Mouse (Mus musculus): ENCODE results near the gene Serp2. TPM values are rescaled to one million over a fixed set of nuclear protein-coding genes. Genes with fewer than 3 reads are reported as not detected.
A peak's percentile ranks its signal among the peaks of the same experiment; 100 is the strongest.

Gene Serp2
- total RNA-seq, 1 experiment from 2014 or later = 6.4 TPM

DNA sequence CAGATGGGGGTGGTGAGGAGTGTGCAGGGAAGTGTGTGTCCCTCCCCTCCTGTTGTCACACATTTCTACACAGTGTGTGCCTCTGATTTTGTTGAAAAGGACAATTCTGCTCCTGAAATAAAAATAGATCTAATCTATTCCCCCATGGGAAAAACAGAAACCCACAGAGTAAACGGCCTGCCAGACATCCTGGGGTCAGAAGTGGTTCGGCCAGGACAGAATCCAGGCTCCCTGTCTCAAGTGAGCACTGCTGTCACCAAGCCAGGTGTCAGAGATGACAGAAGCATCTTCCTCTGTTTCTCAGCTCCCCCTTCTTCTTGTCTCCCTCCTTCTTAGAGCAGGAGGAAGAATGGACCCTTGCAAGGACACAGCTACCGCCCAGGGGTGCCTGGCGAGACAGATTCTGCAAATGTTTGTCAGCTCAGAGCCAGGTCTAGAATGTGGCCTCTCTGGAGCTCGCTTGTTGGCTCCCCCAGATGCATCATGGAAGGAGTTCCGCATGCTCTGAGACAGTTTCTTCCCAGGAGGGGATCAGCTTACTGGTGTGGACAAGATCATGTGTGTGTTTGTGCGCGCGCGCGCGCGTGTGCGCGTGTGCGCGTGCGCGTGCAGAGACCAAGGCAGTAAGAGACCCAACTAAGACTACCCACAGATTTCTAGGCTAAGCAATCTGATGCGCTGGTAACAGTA lies 29.5 kb downstream of the Serp2 start:
- DNase-seq = peak; percentile 45

DNA sequence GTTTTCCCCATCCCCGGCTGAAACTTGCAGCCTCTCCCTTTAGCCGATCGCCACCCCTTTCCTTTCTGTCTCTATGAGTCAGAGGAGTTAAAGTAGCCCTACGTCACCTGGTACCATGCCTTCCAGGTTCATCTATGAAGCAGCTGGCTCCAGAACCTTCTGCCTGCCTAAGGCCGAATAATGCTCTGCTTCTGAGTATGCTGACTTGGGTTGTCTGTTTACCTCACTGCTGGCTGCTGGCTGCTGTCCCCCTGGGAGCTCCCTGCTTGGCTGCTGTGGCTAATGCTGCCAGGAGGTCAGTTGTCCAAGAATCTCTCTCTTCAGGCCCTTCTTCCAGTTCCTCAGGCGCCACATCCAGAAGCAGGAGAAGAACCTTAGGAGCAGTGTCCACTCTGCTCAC lies 30.2 kb downstream of the Serp2 start:
- DNase-seq = peak; percentile 67

DNA sequence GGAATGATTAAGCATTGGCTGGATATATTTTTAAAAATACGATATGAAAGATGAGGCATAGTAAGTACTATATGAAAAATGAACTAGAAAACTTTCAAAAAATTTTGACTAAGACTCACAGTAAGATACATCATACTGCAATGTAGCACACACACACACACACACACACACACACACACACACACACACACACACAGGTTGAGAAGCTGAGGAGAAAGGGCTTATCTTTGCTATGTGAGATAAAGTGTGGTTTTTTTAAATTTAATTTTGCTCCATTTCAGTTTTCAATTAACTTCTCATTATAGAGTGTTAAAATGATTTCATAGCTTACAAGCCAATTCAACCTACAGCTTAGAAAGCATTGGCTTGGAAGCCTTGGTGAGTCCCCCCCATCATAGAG lies 33.3 kb downstream of the Serp2 start:
- DNase-seq = no peak

DNA sequence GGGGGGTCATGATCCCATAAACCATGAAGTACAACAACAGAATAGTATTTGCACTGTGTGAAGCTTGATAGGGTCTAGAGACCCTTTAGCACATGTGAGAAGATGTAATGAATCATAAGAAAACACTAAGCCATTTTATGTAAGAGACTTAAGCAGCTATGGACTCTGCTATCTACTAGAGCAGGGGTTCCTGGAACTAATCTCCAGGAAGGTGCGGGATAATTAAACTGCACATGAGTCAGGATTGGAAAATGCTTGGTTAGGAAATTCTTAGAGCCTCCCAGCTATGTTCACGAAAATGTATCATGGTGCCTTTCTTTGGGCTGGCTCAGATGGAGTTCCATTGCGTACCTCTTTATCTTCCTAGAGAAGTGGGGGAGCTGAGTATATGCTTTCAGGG lies 35.4 kb downstream of the Serp2 start:
- DNase-seq = no peak

DNA sequence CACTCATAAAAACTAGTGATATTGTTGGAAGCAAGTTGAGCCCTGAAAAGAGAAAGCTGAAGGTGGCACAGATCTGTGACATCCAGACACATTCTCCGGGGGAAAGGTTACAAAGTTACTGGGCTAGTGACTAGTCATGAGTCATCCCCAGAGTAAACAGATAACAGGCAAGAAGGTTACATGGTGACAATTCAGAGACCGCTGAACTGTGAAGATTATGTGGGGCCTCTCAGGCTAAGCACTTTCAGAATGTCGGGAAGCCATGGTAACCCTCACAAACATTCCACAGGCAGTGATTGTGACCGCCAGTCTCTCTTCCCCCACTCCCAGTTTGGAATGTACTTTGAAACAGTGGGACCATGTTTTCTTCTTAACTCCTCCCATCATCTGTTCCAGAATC lies 36.1 kb downstream of the Serp2 start:
- DNase-seq = no peak

DNA sequence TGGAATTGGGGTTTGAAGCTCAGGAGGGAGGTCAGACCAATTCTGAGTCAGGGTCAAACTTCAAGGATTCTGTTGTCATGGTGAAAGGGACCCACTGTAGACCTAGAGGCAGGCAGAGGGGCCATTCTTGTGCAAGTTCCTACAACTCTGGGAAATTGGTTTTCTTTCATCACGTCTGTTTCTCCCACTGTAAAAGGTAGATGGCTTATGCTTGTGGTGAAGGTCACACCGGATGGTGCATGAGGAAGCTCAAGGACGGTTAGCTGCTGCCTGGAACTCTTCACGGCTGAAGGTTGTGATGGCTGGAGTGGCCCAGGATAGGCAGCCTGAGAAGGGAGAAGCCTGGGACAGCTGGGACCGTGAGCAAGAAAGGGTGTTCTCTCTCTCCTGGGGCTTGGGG lies 38.5 kb downstream of the Serp2 start:
- no peak for DNase-seq

DNA sequence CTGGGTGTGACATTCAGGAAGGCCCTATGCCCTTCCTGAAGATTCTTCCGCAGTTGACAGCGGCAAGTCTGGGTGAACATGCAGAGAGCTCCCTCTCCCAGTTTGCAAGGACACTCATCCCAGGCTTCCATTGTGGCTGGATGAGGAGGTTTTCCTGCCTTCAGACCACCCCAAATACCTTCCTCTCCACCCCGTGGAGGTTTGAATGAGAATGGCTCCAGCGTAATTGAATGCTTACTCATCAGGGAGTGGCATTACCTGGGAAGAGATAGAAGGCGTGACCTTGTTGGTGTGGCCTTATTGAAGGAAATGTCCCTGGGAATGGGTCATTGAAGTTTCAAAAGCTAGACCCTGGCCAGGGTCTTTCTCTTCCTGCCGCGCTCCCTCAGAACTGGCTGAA lies 41.1 kb downstream of the Serp2 start:
- no peak for DNase-seq

DNA sequence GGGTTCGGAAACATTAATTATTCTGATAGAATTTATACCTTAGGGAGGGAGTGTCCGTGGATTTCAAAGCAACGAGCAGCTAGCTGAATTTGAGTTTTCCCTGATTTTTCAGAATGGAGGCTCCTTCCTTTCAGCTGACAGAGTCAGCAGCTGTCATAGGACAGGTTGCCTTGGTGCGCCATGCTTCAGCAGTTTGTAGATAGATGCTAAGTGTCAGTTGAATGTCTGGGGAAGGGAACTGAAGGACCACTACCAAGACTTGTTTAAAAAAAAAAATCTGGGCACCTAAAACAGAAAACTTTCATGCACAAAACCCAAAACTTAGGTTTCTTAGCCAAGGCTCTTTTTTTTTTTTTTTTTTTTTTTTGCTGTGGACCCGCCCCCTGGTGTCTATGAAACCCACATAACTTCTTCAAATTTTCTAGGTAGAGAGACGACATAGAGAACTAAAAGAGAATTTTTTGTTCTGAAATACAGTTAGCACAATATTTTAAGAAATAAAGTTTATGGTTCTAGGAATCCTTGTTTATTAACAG lies 42.6 kb downstream of the Serp2 start:
- DNase-seq = no peak

DNA sequence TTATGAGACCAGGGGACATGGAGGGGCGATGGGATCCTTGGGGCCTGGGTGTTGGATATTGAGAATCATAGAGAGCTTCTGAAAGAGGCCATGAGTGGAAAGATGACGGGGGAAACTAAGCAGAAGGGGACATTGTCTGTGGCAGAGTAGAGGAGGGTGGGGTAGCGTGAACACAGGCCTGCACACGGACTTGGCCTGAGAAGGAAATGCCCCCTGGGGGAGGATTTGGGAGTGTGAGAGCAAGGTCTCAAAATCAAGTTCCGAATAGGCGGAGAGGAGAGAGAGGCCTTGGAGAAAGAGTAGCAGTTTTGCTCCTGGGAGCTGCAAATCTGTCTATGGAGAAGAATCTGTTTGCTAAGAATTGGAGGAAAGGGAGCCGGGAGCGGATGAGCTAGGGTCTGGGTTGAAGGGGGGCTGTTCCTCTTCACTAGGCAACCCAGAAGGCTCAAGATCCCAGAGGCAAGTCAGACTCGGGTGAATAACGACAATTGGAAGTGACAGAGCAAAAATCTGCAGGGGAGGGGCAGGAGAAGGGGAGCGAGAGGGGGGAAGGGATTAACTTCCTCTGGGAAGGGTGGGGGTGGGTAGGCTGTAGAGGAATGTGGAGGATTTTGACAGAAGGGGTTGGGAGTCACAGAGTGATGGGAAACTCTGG lies 43.2 kb downstream of the Serp2 start:
- DNase-seq = peak; percentile 29

DNA sequence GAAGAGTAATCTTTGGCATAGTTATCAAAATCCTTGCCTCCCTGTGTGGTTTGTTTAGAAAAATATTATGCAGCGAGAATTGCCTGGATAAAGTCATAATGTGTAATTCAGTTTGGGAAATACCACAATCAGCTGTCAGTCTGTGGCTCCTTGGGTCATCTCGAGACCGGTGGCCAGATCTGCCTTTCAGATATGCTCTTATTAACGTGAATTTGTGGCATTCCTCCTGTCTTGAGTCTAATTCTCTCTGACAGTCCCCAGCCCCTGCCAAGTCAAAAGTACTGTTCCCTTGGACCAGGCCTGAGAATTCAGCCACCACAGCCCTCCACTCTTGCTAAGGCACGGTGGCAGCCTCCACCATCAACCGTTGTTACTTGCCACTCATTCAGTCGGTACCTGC lies 44.7 kb downstream of the Serp2 start:
- no peak for DNase-seq

DNA sequence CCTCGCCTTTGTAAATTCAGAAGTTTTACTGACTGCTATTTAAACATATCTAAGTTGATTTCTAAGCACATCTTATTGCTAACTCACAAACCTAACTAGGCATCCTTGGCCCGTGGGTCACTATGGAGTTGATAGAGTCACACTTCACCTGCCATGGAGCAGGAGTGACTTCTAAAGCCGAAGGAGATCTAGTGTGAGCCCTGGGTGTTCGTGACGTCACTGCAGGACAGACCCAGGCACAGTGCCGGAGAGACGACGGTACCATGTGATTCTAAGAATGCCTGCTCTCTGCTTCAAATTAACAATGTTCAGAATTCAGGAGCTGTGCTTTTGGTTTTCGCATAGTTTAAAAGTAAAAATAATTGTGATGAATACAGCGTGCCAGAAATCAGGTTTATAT lies 48.0 kb downstream of the Serp2 start:
- peak; percentile 44 for DNase-seq

DNA sequence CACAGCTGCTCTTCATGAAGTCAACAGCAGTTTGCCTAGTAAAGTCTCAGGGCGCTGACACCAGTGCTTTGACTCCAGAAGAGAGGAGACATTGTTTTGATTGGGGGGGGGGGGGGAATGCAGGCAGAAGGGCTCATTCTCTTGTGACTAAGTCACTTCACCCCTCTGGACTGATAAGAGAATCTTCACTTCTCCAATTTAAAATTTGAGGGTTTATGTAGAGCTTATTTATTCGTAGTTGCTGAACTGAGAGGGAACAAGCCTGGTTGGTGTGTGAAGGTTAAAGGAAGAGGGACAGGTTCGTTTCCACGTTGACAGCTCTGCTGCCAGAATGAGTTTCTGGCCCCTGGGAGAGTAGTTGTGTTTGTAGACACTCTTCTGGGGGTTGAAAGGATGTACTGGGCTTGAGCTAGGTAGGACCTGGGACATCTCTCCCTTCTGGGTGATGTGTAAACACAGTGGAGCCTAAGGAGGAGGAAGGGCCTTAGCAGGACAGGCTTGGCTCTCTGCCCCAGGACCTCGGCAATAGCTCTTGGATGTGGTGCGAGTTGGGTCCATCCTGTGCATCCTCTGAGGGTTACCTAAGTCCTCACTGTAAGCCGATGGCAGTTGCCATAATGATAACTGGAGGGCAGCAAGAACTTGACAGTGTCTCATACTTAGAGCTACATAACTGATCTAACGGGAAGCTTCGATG lies 48.7 kb downstream of the Serp2 start:
- peak; percentile 28 for DNase-seq

DNA sequence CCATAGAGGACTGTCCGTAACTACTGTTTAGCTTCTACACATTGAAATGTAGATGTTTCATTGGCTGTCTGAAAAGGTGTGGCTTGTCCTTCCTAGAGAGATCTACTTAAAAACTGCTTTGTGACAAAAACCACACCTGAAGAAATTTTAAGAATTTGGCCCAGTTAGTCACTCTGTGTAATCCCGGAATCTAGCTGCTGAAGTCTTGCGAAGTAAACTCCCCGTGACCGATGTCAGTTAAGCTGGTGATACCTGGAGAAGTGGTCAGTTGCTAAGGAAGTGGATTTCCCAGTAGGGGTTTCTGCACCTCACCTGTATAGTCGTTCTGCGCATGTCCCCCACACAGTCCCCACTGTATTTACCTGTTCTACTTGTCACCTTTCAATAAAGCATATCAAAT lies 49.3 kb downstream of the Serp2 start:
- DNase-seq = no peak

DNA sequence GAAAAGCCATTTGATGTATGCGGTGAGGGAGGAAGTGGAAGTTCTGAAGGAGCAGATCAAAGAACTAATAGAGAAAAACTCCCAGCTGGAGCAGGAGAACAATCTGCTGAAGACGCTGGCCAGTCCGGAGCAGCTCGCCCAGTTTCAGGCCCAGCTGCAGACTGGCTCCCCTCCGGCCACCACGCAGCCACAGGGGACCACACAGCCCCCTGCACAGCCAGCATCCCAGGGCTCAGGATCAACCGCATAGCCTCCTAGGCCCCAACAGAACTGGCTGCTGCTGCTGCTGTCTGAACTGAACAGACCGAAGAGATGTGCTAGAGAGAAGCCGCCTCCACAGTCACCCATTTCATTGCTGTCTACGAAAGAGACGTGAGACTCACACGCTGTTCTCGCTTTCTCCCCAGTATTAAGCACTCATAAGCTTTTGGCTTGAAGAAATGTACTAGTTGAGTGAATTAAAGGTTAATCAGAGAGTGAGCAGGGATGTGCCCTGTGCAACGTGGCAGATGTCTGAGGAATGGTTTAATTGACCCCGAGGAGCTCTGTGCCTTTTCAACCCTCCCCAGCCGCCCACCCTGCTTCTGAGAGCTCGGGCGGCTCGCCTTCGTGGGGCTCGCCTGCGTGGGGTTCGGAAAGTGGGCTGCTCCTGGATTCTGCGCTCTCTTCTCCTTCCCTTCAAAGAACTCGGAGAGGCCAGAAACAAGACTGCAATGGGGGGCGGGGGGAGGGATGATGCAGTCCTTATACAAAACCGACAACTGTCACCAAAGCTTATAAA lies 50.1 kb downstream of the Serp2 start:
- peak; percentile 52 for DNase-seq

DNA sequence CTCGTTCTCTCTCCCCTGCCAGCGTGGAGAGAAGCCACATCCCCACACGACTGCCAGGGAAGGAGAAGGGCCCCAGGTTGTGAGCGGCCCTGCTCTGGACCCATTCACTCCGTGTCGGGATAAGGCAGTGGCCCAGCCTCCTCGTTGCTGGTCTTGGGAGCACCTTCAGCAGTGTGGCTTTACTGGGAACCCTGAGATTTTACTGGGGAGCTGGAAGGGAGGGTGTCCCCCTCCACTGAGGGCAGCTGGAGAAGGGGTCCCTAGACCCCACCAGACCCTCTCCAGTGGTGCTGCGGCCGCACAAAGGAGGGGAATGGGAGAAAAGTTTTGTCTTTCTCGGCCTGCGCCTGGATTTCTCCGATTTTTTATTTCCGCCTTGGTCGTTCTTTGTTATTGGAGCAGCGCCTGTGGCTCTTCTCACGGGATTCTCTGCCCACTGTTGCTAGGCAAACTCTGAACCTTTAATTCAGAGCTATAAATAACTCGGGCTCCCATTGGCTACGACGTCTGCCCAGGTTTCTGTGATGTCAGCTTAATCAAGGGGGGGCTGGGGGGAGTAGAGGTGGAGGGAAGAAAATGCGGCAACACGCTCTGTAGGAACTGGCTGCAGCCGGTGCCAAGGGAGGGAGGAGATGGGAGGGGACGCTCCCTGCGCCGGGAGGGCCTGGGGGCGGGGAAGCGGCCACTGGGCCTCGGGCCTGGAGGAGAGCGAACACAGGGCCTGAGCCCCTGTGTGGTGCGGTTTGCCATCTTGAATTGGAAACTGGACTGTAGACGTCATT lies 51.1 kb downstream of the Serp2 start:
- DNase-seq = peak; percentile 94

DNA sequence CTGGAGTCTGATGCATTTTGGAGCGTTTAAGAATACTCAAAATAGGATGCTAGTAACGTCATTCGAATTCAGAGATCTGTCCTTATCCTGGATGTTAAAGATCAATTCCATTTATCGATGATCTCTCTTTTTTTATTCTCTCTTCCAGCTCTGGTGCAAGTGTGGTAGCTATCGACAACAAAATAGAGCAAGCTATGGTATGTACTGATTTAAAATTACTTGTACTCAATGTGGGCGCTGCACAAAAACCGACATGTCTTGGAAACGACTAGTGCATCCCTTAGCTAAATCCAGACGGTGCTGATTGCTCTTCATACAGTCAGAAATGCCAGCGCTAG lies 51.6 kb downstream of the Serp2 start:
- no peak for DNase-seq

DNA sequence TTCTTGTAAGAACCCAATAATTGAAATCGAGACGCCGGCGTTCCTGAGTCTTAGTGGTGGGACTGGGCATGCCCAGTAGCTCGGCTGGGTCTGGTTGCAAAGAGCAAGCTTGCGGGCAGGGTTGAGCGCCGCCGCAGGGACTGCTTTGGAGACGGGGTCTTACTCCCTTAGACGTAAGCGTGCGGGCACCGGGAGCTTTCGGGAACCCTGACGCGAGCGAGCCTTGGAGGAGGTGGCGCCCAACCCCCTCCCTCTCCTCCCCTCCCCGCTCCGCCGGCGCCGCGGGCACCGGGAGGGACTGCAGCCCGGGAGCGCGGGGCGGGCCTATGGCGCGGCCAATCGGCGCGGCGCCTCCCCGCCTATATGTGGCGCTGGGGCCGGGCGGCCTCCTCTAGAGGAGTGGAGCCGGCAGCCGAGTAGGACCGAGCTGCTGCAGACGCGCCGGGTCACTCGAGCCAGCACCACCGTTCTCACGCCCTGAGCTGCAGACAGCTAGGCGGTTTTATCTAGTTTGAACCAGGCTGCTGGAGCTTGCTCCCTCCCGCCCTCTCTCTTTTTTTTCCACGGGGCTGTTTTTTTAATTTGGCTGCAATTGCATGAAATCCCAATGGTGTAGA lies 52.5 kb downstream of the Serp2 start:
- peak; percentile 97 for DNase-seq

DNA sequence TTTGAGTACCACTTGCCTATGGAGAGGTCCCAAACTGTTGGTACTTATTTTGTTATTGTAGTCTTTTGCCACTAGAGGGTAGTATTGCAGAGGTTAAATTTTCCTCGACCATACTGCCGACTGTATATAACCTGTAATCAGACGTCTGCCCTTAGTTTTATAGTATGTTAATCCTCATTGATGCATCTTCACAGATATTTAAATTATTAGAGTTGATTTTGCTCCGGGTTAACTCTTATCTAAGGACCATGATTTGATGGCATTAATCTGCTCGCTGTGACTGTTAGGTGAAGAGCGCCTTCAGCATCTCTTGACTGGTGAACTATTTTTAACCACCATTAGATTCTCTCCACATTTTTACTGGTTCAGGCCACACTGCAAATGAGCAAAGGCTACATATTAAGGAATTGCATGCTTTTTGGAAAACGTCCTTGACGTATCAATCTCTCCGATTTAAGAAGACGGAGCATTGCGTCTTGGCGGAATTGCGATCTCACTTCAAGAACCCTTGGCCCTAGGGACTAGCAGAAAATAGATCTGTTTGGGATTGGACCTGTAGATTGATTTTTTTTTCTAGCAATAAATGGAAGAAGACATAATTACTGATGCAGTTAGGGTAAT lies 53.3 kb downstream of the Serp2 start:
- no peak for DNase-seq

DNA sequence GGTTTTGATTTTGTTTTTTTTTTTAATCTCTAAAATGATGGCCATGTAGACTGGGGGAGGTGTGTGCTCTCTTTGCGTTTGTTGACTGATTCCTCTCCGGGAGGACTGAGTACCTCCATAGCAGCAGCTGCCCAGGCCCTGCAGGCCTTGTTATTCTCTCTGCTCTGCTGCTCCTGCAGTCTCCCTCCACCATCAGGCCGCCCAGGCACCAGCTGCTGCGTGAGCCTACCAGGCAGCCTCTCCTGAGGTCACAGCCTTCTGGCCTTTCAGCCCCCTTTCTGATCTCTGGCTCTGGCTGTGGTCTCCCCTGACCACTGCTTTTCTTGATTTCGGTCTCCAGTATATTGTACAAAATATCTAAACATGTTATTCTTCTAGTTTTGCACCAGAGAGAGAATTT lies 56.7 kb downstream of the Serp2 start:
- DNase-seq = no peak

DNA sequence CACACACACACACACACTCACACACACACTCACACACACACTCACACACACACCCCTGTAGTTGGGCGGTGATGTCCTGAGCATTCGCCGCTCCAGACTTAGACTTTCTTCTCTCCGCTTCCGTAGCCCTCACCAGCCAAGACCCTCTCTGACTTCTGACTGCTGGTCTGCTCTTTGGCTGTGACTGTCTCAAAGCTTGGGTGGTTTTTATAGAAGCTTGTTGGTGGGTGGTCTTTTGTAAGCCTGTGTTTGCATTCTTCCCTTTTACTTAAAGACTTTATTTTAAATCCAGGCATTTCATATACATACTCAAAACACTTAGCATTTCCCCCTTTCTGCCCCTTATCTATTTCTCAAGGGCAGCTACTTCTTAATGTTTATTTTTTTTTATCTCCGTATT lies 57.2 kb downstream of the Serp2 start:
- no peak for DNase-seq

DNA sequence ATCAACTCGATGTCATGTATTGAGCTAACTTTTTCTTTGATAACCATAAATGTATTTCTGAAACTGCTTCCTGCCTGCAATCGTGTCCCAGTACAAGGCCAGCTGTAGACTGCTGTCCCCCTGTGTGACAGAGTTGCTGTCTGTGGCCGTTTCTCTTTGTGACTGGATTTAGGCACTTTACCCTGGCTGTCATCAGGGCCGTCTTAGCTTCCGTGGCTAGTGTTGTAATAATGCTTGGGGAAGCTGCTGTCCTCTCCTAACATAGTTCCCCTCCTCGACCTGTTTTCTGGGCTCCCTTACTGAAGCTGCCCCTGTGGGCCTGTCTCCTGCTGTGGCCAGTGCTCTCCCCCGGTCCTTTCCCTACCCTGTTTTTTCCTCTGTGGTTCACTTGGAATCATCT lies 58.5 kb downstream of the Serp2 start:
- DNase-seq = no peak

Measured in adrenal gland, postnatal 14 days (tissue).